Mouse (Mus musculus): ENCODE data around the gene Fmo2.

DNA sequence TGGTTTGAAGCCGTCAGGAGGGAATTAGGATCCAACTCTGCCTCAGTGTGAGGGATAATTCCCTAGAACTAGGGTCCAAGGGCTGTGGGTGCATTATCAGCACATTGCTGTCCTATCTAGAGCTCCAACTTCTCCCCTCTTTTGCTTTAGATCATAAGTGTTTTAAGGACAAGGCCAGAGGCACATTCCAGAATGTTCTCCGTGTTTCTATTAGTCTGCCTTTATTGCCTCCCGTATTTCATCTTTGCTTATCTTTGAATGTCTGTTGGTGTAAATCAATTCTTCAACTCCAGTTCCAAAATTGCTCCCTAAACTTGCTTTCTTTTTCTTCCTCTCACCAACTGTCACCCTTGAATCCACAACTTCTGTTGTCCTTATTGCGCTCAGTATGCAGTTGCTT is 33.9 kb upstream of the Fmo2 start:
- no peak for TF ChIP-seq CTCF (conservative IDR thresholded peaks at IDR 0.05; ENCODE audit: low read length)
- TF ChIP-seq POU5F1 (IDR thresholded peaks at IDR 0.05; ENCODE audit: borderline replicate concordance, low read length): no peak
- no peak for TF ChIP-seq NANOG (IDR thresholded peaks at IDR 0.05; ENCODE audit: borderline replicate concordance, low read length)
